Mouse (Mus musculus): ENCODE measurements at regions not wholly inside any gene's neighbourhood (a gene's known extent, or its start where the extent isn't known, plus 50 kb on each side); places are given as distances from the start of the nearest gene placed in this dataset.
"Not testable (repeated sequence)": the region's sequence is repeated elsewhere in the genome, so short reads cannot be mapped to it uniquely, and the experiment has no call there.

GRCm38 (mm10) chr9:94107701-94108100 is 430.2 kb downstream of the 1190002N15Rik start:
- not testable (repeated sequence) for DNase-seq

- DNase-seq: no peak
These were observed 433.2 kb downstream of the 1190002N15Rik start for GRCm38 (mm10) chr9:94104669-94105068.

GRCm38 (mm10) chr9:94101958-94102357 is 435.9 kb downstream of the 1190002N15Rik start:
- no peak for DNase-seq

- DNase-seq: no peak
These were observed 443.1 kb downstream of the 1190002N15Rik start for GRCm38 (mm10) chr9:94094800-94095199.

DNA sequence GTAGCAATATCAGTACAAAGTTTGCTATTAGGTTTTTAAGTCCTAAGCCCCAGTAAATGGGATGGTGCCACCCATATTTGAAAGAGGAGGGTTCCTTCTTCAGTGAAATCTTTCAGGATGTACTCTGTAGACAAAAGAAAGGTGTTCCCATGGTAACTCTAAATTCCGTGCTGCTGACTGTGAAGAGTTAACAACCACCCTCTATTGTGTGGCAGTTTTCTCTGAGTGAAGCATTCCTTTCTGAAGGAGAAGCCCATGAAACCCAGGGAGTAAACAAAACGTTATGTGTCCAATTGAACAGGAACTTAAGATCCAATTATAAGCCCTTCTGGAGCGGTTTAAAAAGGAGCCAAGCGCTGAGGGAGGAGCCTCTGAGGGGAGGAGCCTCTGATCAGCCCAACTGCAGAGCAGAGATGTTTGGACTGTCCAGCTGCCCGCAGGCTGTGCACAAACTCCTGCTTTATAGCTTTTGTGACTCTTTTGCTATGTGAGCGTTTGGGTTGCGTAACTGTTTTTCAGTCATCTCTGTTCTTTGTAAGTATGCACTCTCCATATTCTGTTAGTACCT is 446.1 kb downstream of the 1190002N15Rik start:
- no peak for DNase-seq

DNA sequence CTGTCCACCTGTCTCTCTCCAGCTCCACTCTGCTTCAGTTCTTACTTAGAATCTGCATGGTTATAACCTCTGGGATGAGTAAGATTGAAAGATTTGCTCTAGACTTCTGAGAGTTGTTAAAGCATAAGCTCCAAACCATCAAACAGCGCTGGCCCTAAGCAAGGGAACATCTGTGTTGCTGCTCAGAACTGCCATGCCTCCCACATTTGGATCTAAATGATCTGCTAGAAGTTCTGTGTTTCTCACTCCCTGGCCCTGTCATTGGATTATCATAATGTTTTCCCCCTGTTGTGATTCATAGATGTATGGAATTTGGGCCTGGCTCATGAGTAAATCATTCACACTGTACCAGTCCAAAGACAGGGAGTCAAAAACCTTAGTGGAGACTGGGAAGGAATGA is 448.1 kb downstream of the 1190002N15Rik start:
- DNase-seq: no peak

DNA sequence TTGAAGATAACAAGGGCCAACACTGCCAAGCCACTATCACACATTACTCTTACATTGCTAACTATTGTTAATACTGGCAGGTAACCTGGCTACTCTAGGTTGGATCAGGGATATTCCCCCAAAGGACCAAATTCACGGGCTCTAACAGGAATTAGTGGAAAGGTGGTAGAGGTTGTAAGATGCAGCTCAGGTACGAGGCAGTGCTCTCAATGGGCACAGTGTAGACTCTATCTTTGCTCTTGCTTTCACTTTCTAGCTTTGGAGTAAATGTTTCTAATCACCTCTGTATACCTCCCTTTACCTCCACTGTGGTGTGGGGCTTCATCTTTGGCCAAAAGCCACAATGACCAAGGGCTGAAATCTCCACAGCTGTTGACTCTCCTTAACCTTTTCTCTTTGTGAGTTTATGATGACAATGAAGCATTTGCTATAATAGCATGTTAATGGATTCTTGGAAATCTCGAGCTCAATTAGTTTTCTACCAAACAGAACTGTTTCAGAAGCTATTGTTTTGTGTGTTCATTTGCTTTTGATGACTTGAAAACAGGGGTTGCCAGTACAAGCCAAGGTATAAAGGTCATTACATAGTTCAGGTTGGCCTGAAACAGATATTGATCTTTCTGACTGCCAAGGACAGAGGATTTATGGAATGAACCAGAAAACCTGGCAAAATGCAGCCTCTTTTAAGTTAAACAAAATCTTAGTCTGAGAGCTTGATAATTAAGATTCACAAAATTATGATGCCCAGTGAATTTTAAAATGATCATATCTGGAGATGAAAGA is 454.1 kb downstream of the 1190002N15Rik start:
- DNase-seq: no peak

DNA sequence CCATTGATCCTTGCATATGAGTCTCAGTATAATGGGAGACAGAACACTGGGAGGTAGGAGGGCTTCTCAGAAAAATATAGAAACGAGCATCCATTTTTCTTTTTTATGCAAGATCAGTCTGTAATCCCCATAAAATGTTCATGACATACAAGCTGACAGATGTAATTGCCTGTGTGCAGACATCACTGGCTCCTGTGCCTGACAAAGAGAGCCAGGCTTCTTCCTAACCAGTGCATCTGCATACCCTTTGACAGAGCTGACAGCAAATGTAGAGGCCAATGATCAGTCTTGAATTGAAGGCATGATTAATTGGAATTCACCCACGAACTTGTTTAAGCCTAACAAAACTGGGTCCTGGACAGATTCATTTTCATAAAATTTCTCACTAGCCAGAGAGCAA is 463.0 kb downstream of the 1190002N15Rik start:
- no peak for DNase-seq

DNA sequence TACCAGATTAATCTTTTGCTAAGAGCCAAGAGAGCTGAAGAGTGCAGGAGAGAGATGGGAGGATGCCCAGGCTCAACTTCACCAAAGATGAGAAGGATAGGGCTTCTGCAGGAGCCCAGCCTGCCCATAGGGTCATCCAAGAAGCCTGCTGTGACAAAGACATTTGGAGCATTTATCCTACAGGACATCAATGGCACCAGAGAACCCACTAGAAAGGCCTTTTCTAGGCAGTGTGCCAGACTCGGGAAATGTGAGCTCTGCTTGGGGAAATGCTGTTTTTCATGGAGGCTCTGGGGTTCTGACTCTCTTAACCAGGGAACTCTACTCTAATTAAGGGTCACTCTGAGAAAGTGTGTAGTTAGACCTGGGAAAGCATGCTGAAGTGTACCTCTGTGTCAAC is 470.8 kb downstream of the 1190002N15Rik start:
- peak; percentile 18 to 20 for DNase-seq

DNA sequence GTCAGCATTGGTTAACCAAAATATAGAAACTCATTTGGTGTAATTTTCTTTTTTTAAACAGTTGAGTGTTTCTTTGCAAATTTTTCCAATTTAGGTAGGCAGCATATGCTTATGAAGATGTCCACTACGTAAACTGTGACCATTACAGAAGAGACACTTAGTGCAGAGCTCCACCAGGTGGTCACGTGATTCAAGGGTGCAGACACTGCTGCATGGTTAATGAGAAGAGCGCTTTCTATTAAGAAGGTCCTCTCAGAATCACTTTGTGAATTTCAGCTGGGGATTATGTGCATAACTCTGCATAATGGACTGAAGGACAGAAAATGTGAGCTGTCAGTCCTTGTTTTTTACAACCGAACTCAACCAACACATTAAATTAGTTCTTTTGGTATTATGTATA is 484.7 kb downstream of the 1190002N15Rik start:
- DNase-seq: no peak

DNA sequence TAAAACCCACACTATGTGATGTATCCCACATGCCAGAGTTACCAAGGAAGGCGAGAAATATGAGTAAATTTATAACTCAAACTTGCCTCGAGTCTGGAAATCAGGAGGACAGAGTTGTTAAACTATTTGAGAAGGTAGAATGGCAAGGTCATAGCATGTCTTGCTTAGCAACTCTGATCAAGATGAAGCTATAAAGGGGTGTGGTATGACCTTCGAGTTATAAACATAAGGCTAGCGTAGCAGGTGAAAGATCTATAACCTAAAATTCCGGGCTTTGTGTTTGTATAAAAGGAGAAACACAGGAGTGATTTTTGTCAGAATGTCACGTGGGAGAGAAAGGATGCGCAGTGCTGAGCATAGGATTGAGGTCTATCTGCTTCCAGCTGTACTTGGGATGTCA is 490.0 kb downstream of the 1190002N15Rik start:
- no peak for DNase-seq

- DNase-seq: no peak
These were observed 492.3 kb downstream of the 1190002N15Rik start for GRCm38 (mm10) chr9:94045462-94046126.

DNA sequence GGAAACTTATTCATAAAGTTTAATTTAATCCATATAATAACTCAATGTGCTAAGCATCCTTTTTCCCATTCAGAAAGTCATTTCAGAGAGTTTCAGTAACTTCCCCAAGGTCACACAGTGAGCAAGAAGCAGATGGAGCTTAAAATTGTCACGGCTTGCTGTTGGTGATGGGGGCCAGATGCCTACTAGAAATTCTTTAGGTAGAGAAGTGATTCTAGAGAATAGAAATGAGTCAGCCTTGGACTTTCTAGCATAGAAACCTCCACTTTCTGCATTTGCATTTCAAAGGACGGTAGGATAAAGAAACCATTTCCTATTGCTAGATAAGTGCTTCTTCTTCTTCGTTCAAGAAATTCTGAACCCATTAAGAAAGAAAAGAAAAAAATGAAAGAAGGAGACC is 514.1 kb downstream of the 1190002N15Rik start:
- DNase-seq: no peak

DNA sequence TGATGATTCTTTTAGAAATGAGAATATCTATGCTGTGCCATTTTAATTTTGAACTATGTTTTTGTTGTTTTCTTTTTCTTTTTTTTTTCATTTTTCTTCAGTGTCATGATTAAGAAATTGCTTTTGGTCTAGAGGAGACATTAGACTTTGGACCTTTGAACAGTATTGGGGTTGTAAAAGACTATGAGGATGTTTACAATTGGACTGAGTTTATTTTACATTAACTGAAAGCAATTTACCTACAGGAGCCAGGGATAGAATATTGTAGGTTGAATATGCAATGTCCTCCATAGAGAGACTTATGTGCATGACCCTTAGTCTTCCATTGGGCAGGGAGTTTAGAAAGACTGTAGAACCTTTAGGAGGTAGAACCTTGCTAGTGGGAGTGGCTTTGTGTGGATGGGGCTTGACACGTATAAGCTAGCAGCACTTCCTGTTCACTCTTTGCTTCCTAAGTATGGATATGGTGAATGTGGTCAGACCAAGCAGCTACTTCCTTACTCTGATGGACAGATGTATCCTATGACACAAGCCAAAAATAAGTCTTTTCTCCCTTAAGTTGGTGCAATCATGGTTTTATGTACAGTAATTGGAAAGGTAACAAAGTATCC is 516.5 kb downstream of the 1190002N15Rik start:
- no peak for DNase-seq

DNA sequence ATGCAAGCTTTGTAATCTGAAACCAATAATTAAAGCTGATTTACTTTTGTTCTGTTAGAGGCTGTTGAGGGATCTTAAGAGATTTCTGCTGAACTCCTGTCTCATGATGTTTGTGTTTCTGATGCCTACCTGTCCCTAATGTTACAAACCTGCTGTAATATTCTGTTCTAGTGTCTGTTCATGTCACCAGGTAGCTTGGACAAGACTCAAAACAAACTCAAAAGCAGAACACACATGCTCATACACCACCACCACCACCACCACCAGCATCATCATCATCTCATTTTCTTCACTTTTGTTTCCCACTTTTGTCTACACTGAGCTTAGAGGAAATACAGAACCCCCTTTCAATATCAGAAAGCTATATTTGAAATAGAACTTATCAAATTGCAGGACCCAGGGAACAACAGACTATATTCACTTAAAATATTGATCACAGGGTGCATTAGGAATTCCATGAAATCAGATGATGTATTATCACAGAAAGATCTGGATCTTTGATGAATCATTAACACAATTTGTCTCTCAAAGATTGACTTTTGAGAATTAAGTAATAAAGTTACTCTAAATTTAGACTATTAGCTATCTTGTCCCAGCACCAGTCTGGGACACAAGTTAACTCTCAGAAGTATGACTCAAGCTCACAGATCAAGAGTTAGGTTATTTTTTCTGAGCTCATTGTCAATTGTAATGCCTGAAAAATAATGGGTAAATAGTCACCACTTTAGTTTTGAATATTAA is 521.0 kb downstream of the 1190002N15Rik start:
- no peak for DNase-seq

DNA sequence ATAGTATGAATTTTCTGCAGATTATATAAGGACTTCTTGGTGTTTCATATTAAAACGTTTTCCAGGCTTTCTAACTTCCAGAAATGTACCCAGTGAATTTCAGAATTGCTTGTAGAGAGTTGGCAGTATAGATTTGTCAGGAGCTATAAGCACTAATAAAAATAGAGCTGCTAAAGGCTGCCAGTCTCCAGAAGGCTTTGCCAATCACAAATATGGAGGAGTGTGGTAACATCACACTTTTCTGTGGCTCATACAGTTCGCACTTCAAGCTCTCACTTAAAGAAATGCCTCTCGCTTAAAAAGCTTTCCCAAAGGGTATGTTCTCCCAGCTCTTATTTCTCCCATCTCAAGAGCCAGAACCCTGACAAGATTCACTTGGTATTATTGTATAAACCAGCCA is 545.7 kb downstream of the 1190002N15Rik start:
- DNase-seq: no peak

DNA sequence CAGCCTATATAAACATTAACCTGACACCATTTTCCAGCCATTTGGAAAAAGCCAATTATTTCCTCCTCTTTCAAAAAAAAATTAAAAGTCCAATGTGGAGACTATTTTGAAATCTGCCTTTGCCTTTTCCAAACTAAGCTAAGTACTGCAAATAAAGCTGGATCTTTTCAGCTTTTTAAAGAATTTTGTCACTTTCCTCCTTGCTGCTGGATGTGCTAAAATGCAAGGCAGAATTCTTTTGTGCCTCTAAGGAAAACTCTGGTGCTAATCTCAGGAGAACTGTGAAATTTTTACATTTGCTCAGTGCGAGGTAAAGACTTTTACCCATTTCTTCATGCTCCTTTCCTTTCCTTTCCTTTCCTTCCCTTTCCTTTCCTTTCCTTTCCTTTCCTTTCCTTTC is 546.7 kb downstream of the 1190002N15Rik start:
- no peak for DNase-seq

- no peak for DNase-seq
These were observed 556.7 kb downstream of the 1190002N15Rik start for GRCm38 (mm10) chr9:93981136-93981535.

DNA sequence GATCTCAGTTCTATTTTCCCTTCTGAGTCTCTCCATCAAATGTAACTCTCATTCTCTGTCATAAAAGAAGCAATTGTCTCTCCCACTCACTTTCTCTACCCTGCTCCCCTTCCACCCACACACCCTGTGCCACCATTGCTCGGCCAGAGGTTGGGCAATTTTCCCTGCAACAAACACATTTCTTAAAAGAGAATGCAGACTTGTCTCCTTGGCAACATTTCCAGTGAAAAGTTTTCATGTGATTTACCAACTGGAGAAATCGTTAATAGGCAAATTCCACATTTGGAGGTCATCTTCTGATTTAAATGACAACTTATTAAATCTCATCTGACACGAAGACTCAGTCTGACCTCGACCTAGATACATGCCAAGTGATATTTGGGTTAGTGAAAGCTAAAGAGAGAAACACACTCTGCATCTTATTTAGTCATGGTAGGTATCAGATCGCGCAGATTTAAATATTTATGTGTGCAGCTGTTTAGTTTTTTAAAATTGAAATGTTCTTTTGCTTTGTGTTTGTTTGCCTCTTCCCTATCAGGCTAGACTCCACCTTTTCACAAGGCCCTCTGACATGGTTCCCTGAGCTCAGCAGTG is 568.1 kb downstream of the 1190002N15Rik start:
- DNase-seq: no peak

DNA sequence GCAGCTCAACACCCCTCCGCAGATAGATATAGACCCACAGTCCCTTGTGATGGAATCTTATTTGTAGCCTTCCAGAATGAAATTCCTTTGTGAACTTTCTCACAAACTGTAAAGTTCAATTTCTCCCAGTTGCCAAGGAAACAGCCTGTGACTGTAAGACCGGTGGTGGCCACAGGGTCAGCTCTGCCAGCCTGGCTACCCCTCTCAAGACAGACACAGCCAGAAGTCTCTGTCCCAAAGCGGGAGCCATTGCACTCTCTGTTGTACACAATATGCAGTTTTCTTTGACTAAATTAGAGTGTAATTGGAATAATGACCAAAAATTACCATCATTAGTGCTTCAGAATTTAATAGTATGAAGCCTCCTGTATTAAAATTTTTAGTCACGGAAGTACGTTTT is 568.8 kb downstream of the 1190002N15Rik start:
- DNase-seq: no peak

DNA sequence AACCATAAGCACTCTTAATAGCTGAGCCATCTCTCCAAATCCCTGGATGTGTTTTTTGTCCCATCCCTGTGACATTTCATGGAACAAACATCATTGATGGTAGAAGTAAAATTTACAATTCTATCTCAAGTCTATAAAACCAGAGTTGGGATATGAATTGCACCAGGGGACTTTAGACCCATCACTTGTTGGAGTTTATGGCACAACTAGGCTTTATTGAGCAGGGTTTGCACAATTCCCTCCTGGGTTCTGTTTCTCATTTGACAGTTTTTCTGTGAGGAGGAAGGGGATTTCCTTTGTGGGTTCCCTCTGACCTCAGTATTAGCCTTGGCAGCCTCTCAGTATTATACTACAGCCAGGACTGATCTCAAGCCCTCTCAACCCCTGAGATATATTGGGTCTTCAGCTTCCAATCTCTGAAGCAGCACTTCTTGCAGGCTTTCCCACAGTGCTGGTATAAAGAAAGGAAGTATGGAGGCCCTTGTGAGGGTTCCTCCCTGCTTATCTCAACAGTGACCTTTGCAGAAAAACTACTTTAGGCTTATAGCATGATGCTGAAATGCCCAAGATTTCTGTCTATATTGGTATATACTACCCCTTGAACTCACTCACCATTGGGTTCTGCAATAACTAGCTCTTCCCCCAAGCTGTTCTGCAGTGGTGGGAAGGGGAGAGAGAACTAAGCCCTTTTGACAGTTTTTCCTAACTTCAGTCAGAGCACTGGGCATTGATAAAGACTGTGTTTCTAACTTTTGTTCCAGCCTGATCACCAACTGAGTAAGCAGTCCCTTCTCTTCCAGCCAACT is 582.4 kb downstream of the 1190002N15Rik start:
- DNase-seq: no peak

DNA sequence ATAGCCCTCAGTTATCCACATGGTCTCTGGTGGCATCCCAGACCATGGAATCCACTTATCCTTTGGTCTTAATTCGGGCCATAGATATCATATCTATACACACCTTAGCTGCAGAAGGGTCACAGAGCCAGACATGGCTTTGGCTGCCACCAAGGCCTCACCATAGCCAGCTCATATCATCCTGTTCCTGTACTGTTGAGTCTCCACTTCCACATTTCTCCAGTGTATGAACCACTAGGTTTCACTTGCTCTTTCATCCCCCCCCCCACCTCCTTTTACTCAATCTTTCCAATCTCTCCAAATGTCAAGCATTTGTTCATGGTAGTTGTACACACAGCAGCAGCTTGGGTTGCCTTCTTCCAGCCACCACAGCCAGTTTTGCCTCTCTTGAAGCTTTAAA is 589.2 kb downstream of the 1190002N15Rik start:
- DNase-seq: no peak

Data from cerebellum, adult 18-20 months (tissue).